Mouse (Mus musculus): Measurements from ENCODE around the gene Rnf145. TPM values are rescaled to one million over a fixed set of nuclear protein-coding genes. Genes with fewer than 3 reads are reported as not detected.

Gene Rnf145
- polyA plus RNA-seq (2012; rRNA removed): 126 and 127 TPM in 2 replicates

DNA sequence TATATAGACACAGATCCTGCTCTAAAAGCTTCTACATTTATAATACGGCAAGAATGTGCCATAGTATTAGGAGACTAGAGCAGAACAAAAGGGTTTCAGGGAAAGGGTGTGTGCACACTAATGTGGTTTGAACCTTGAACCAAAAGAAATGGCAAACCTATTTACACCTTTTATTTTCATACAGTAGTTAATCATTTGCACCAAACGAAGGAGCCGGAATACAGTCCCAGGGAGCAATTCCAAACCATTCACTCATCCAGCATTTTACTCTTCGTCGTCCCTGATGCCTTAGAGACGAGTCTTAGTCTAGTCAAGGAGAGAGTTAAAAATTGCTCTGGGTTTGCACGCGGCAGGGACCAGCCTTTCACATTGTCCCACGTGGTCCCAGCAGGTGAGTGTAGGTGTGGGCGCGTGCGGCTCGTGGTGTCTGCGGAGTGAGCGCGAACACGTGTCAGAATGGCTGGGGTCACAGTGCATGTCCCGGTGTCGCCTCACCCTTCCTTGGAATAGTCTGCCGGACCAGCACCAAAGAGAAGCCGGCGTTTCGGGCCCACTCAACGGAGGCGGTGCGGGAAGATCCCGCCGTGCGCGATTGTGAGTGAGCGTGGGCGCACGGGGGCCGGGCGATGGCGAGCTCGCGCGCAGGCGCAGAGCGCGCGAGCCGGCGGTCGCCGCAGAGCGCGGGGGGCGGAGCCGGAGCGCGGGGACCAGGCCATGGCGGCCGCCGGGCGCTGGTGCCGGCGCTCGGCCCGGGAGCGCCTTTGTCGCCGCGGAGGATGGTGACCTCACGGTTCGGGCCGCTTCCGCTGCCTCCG, at the start of gene Rnf145:
TSS of gene Rnf145 (plus strand) at position 684 of the 815 bp plus-strand sequence.

DNA sequence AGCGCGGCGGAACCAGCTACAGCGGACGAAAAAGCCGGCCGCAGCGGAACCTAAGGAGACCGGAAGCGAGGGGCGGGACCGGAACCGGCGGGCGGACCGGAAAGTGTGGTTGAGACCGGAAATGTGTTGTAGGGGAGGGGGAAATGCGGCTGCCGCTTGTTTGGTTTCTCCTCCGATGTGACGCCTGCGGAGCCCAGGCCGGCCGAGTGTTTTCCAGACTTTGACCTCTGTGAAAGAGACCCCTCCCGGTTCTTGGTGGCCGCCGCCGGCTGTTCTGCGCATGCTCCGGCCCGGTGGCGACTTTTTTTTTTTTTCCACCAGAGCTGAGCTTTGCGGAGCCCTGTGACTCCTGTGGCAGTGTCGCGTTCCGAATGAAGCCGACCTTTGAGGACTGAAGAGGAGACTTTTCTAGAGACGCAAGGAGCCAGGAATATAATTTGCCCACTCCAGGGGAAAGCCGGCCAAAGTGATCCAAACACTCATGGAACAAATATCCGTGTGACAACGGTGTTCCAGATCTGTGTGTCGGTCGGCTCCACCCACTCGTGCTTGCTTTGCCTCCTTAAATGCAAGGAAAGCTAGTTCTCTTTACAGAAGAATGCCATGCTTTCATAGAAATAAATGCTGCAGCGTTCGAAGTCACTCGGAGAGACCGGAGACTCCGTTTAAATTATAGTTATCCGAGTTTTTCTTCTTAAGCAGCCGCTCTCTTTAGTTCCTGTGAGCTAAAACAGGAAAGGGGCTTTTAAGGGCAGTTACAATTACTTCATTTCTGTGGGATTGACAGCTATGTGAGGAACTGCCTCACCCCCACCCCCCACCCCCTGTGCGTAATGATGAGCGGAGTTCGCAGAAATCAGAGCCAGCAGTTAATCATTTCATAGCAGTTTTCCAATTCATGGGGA, 48.1 kb upstream of the Rnf145 start, which contains the start of gene Ublcp1:
TSS of gene Ublcp1 (minus strand) at position 67 of the 905 bp plus-strand sequence.

Other genes with a start within 250 kb of the Rnf145 start
- not detected in 2 replicates for gene Il12b, start 118.9 kb upstream of the Rnf145 start, polyA plus RNA-seq (2012; rRNA removed)
- 53.9 and 61.7 TPM in 2 replicates for gene Ublcp1, start 48.5 kb upstream of the Rnf145 start, polyA plus RNA-seq (2012; rRNA removed)
- gene Ebf1, start 98.4 kb downstream of the Rnf145 start, polyA plus RNA-seq (2012; rRNA removed): 18.9 TPM in 2 replicates